Mouse (Mus musculus): ENCODE measurements around the gene Bfsp2. TPM values are rescaled to one million over a fixed set of nuclear protein-coding genes. Genes with fewer than 3 reads are reported as not detected.

The Bfsp2 gene
- polyA plus RNA-seq, 1 experiment from 2014 or later, result 1.0 TPM

- Histone ChIP-seq H3K27ac (peak overlapping the region; percentile 56), H3K9me3 (replicated peaks) (no peaks in the 10 kb centered on the region), H3K27me3 (ENCODE audit: low read depth, poor library complexity, severe bottlenecking) (no peaks in the 10 kb centered on the region), H3K4me1 (peaks cover 43% of the 10 kb centered on the region), H3K36me3 (no peaks in the 10 kb centered on the region), H3K4me3 (no peak overlapping the region)
- DNase-seq (ENCODE audit: low spot score), result no peak
- WGBS, result 45% methylated on average over 13 of the region's 13 CpGs
Observed at GRCm38 (mm10) chr9:103473915-103474688, 6.1 kb downstream of the Bfsp2 start.

DNA sequence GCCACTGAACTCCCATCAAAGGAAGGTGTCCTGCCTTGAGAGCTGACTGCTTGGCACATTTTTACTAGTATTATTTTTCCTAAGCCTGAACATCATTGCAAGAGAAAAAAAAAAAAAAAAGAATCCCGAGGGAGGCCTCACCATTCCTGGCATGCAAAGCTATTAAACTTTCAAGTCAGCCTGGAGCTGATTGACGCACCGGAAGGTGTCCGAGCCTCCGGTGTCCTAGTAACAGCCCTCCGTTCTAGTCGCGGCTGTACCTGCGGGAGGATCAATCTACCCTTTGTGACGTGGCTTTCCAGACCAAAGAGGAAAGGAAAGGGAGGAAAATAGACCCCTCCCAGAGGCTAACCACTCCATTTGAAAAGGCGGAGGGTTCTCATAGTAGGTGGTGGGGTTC lies 8.4 kb downstream of the Bfsp2 start:
- 25% methylated on average over 11 of the region's 11 CpGs for WGBS
- Histone ChIP-seq H3K4me3 (no peak overlapping the region), H3K4me1 (peaks cover 44% of the 10 kb centered on the region), H3K27ac (no peak overlapping the region), H3K27me3 (ENCODE audit: low read depth, poor library complexity, severe bottlenecking) (no peaks in the 10 kb centered on the region), H3K36me3 (no peaks in the 10 kb centered on the region), H3K9me3 (replicated peaks) (no peaks in the 10 kb centered on the region)
- no peak for DNase-seq (ENCODE audit: low spot score)

GRCm38 (mm10) chr9:103469516-103469915 lies 10.7 kb downstream of the Bfsp2 start:
- no peak overlapping the region for H3K4me3 ChIP-seq
- peaks cover 43% of the 10 kb centered on the region for H3K4me1 ChIP-seq
- no peaks in the 10 kb centered on the region for H3K27me3 ChIP-seq (ENCODE audit: low read depth, poor library complexity, severe bottlenecking)
- no peaks in the 10 kb centered on the region for H3K9me3 ChIP-seq (replicated peaks)
- no peaks in the 10 kb centered on the region for H3K36me3 ChIP-seq
- DNase-seq (ENCODE audit: low spot score), result no peak
- 73% methylated on average over 5 of the region's 5 CpGs for WGBS
- H3K27ac ChIP-seq, result no peak overlapping the region

GRCm38 (mm10) chr9:103468911-103469310 lies 11.3 kb downstream of the Bfsp2 start:
- no peak for DNase-seq (ENCODE audit: low spot score)
- Histone ChIP-seq H3K27ac (no peak overlapping the region), H3K4me3 (no peak overlapping the region), H3K9me3 (replicated peaks) (no peaks in the 10 kb centered on the region), H3K36me3 (no peaks in the 10 kb centered on the region), H3K4me1 (peaks cover 37% of the 10 kb centered on the region), H3K27me3 (ENCODE audit: low read depth, poor library complexity, severe bottlenecking) (no peaks in the 10 kb centered on the region)
- 77% methylated on average over 7 of the region's 7 CpGs for WGBS

DNA sequence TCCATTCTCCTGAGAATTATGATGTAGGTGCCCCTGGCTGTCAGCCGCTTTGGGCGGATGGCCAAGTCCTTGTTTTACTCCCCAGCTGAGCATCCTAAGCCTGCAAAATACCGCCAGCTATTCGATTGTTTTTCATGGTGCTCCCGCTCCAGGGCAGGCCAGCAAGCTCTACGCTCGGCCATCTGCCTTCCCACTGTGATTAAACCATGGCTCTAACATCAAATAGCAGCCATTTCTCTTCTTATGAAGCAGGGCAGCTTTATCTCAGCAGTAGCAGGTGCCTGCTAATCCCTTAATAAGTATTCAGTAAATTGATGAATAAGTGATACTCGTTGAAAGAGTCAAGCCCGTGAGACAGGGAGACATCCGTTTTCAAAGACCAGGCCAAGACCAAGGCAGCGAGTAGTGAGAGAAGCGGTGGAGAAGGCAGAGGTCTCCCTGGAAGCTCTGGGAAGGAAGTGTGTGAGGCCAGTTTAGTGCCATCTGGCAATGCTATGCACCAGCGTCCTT lies 14.5 kb downstream of the Bfsp2 start:
- Histone ChIP-seq H3K27me3 (ENCODE audit: low read depth, poor library complexity, severe bottlenecking) (peaks cover 5% of the 10 kb centered on the region; the same call in 1 of the 2 replicates), H3K36me3 (no peaks in the 10 kb centered on the region), H3K27ac (no peak overlapping the region), H3K4me3 (no peak overlapping the region), H3K9me3 (replicated peaks) (no peaks in the 10 kb centered on the region), H3K4me1 (peaks cover 17% of the 10 kb centered on the region)
- DNase-seq (ENCODE audit: low spot score), result no peak
- WGBS, result 81% methylated on average over 13 of the region's 13 CpGs

GRCm38 (mm10) chr9:103465293-103465692 lies 14.9 kb downstream of the Bfsp2 start:
- Histone ChIP-seq H3K9me3 (replicated peaks) (no peaks in the 10 kb centered on the region), H3K4me3 (no peak overlapping the region), H3K4me1 (peaks cover 12% of the 10 kb centered on the region; the same call in 1 of the 2 replicates), H3K27me3 (ENCODE audit: low read depth, poor library complexity, severe bottlenecking) (peaks cover 5% of the 10 kb centered on the region; the same call in 1 of the 2 replicates), H3K27ac (no peak overlapping the region), H3K36me3 (no peaks in the 10 kb centered on the region)
- DNase-seq (ENCODE audit: low spot score), result no peak
- 65% methylated on average over 1 of the region's 1 CpGs for WGBS

DNA sequence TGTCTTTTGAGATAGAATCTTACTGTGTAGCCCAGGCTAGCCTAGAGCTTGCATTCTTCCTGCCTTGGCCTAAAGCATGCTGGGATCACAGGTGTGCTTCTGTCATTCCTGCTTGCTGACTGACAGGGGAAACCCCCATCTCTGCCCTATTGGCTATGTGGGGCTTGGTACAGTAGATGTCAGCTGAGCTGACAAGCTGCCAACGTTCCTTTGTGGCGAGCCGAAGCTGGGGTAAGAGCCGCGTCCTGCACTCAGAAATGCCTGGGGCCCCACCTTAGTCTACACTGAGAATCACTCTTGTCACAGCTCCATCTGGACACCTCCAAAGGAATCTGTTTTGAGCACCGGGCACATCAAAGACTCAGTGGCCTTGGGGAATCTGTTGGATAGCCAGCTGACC lies 16.4 kb downstream of the Bfsp2 start:
- Histone ChIP-seq H3K27ac (no peak overlapping the region), H3K9me3 (replicated peaks) (no peaks in the 10 kb centered on the region), H3K4me1 (peaks cover 12% of the 10 kb centered on the region), H3K36me3 (no peaks in the 10 kb centered on the region), H3K4me3 (no peak overlapping the region), H3K27me3 (ENCODE audit: low read depth, poor library complexity, severe bottlenecking) (peaks cover 5% of the 10 kb centered on the region; the same call in 1 of the 2 replicates)
- DNase-seq (ENCODE audit: low spot score), result no peak
- WGBS, result 83% methylated on average over 6 of the region's 6 CpGs

- DNase-seq (ENCODE audit: low spot score), result no peak
- no peaks in the 10 kb centered on the region for H3K9me3 ChIP-seq (replicated peaks)
- H3K36me3 ChIP-seq, result no peaks in the 10 kb centered on the region
- H3K4me3 ChIP-seq, result no peak overlapping the region
- H3K27me3 ChIP-seq (ENCODE audit: low read depth, poor library complexity, severe bottlenecking), result peaks cover 5% of the 10 kb centered on the region; the same call in 1 of the 2 replicates
- peaks cover 22% of the 10 kb centered on the region for H3K4me1 ChIP-seq
- H3K27ac ChIP-seq, result no peak overlapping the region
- 76% methylated on average over 2 of the region's 2 CpGs for WGBS
Observed at GRCm38 (mm10) chr9:103459839-103460238, 20.4 kb downstream of the Bfsp2 start.

GRCm38 (mm10) chr9:103459307-103459706 lies 20.9 kb downstream of the Bfsp2 start:
- H3K27me3 ChIP-seq (ENCODE audit: low read depth, poor library complexity, severe bottlenecking), result peaks cover 5% of the 10 kb centered on the region; the same call in 1 of the 2 replicates
- 90% methylated on average over 1 of the region's 1 CpGs for WGBS
- H3K27ac ChIP-seq, result no peak overlapping the region
- H3K4me3 ChIP-seq, result no peak overlapping the region
- no peak for DNase-seq (ENCODE audit: low spot score)
- no peaks in the 10 kb centered on the region for H3K9me3 ChIP-seq (replicated peaks)
- no peaks in the 10 kb centered on the region for H3K36me3 ChIP-seq
- H3K4me1 ChIP-seq, result peaks cover 22% of the 10 kb centered on the region

GRCm38 (mm10) chr9:103449651-103450050 lies 30.6 kb downstream of the Bfsp2 start:
- DNase-seq (ENCODE audit: low spot score), result no peak
- no peaks in the 10 kb centered on the region for H3K27me3 ChIP-seq (ENCODE audit: low read depth, poor library complexity, severe bottlenecking)
- no peak overlapping the region for H3K27ac ChIP-seq
- no peaks in the 10 kb centered on the region for H3K36me3 ChIP-seq
- H3K4me1 ChIP-seq, result no peaks in the 10 kb centered on the region
- no peaks in the 10 kb centered on the region for H3K9me3 ChIP-seq (replicated peaks)
- H3K4me3 ChIP-seq, result no peak overlapping the region
- 87% methylated on average over 6 of the region's 6 CpGs for WGBS

- no peak overlapping the region for H3K27ac ChIP-seq
- WGBS, result 89% methylated on average over 7 of the region's 7 CpGs
Observed at GRCm38 (mm10) chr9:103449092-103449491, 31.1 kb downstream of the Bfsp2 start.

DNA sequence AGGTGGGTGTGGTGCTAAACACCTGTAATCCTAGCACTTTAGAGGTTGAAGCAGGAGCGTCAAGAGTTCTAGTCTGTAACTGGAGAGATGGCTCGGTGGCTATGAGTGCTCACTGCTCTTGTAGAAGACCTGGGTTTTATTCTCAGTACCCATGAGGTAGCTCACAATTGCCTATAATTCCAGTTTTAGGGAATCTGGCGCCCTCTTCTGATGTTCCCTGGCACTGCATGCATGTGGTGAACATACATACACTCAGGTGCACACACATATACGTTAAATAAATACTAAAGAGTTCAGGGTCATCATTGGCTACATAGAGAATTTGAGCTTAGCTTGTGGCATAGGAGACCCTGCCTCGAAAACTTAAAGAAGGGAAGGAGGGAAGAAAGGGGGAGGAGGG lies 35.6 kb downstream of the Bfsp2 start:
- Histone ChIP-seq H3K27ac (no peak overlapping the region), H3K4me3 (no peak overlapping the region), H3K4me1 (peaks cover 10% of the 10 kb centered on the region), H3K9me3 (replicated peaks) (no peaks in the 10 kb centered on the region), H3K27me3 (ENCODE audit: low read depth, poor library complexity, severe bottlenecking) (no peaks in the 10 kb centered on the region), H3K36me3 (no peaks in the 10 kb centered on the region)
- 90% methylated on average over 5 of the region's 5 CpGs for WGBS
- DNase-seq (ENCODE audit: low spot score), result no peak

More at GRCm38 (mm10) chr9:103449092-103449491, 31.1 kb downstream of the Bfsp2 start:
- no peaks in the 10 kb centered on the region for H3K4me1 ChIP-seq
- no peaks in the 10 kb centered on the region for H3K27me3 ChIP-seq (ENCODE audit: low read depth, poor library complexity, severe bottlenecking)
- H3K36me3 ChIP-seq, result no peaks in the 10 kb centered on the region
- DNase-seq (ENCODE audit: low spot score), result no peak
- H3K4me3 ChIP-seq, result no peak overlapping the region
- no peaks in the 10 kb centered on the region for H3K9me3 ChIP-seq (replicated peaks)

DNA sequence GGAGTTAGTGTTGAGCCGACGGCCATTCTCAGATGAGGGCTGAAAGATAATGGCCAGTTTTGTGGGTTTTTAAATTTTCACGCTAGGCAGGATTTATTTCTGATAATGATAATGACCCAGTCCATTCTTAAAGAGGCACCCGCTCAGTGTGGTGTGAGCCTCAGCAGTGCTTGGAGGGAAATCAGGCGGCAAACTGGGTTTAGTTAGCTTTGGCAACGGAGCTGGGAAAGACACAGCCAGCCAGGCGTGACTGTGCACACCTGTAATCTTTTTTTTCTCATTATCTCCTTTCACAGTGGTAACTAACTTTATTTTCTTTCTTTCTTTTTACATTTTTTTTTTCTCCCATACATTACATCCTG lies 36.4 kb downstream of the Bfsp2 start:
- Histone ChIP-seq H3K9me3 (replicated peaks) (no peaks in the 10 kb centered on the region), H3K27me3 (ENCODE audit: low read depth, poor library complexity, severe bottlenecking) (no peaks in the 10 kb centered on the region), H3K4me3 (no peak overlapping the region), H3K36me3 (no peaks in the 10 kb centered on the region), H3K4me1 (peaks cover 10% of the 10 kb centered on the region), H3K27ac (no peak overlapping the region)
- no peak for DNase-seq (ENCODE audit: low spot score)
- 70% methylated on average over 7 of the region's 7 CpGs for WGBS
